ENCODE assay signal across 18 mouse cellular contexts in genomic region chr14:101635765-101636164, GRCm38 (mm10). TPM values are rescaled to one million over a fixed set of nuclear protein-coding genes. Genes with fewer than 3 reads are reported as not detected.
DNase-seq lines count a peak whose midpoint lies in the region; ATAC-seq and TF ChIP-seq lines count a peak whose summit lies in the region.
"Had no signal": no experiment of that assay in that cellular context is flagged by ENCODE, and none has a peak within 500 bp of the region (broad histone marks: within the 10 kb centered on the region; RNA-seq: fewer than 3 reads in every experiment).

No protein-coding gene starts in this region.

- 100% methylated on average over 1 of the region's 1 CpGs for WGBS in cerebellum, adult 2 months
- 100% methylated on average over 1 of the region's 1 CpGs for WGBS in heart, postnatal 0 days
- 89% methylated on average over 1 of the region's 1 CpGs for WGBS in liver, postnatal 0 days (ENCODE audit: insufficient replicate concordance)
- 83% methylated on average over 1 of the region's 1 CpGs for WGBS in liver, embryonic 12.5 days (ENCODE audit: insufficient replicate concordance)

- CTCF ChIA-PET in Patski (lab: Charles Lee) = interaction anchor here (0.9 to 1.7 kb wide), 5 partner anchors 27 to 125 kb away, joined by 3 to 6 read pairs (median 4); partner anchors contain the start of gene Tbc1d4

- ATAC-seq in heart, postnatal 0 days (ENCODE audit: insufficient read depth, low read depth) = no peak
- no peak for ATAC-seq in liver, postnatal 0 days
- no peak for ATAC-seq in liver, embryonic 12.5 days
- ATAC-seq in Patski = no peak

- TF ChIP-seq POLR2A in cerebellum, adult 2 months (IDR thresholded peaks at IDR 0.05; ENCODE audit: borderline replicate concordance, insufficient read depth, low read length) = no peak

- H3K9me3 ChIP-seq in heart, postnatal 0 days (replicated peaks; ENCODE audit: control insufficient read depth, low read length) = no peaks in the 10 kb centered on the region
- H3K9me3 ChIP-seq in liver, postnatal 0 days (ENCODE audit: low read length) = no peaks in the 10 kb centered on the region
- no peaks in the 10 kb centered on the region for H3K9me3 ChIP-seq in liver, embryonic 12.5 days (replicated peaks)
- H3K9me3 ChIP-seq: heart, embryonic 10.5 days; hindbrain, embryonic 15.5 days; liver, embryonic 15.5 days had no signal

- peaks cover 27% of the 10 kb centered on the region for H3K36me3 ChIP-seq in heart, postnatal 0 days (replicated peaks; ENCODE audit: control insufficient read depth, insufficient read depth, low read length)
- H3K36me3 ChIP-seq in liver, postnatal 0 days (replicated peaks; ENCODE audit: insufficient read depth, low read length) = peaks cover 12% of the 10 kb centered on the region
- H3K36me3 ChIP-seq in liver, embryonic 12.5 days = peaks cover 36% of the 10 kb centered on the region

- POLR2A ChIA-PET in Patski (lab: Charles Lee) = interaction anchor here (0.5 to 1.2 kb wide), 2 partner anchors 70 to 125 kb away, joined by 3 to 4 read pairs; no protein-coding TSS in a partner anchor

- intact Hi-C loops in heart, postnatal 10 days (cut with DNase I) = no loop called here

- no peak for TF ChIP-seq EP300 in heart, postnatal 0 days (IDR thresholded peaks at IDR 0.05; ENCODE audit: low read depth)
- no peak for TF ChIP-seq EP300 in liver, postnatal 0 days (IDR thresholded peaks at IDR 0.05; ENCODE audit: low read depth)

- H3K9ac ChIP-seq in heart, postnatal 0 days (replicated peaks; ENCODE audit: low read depth, low read length) = no peak overlapping the region
- no peak overlapping the region for H3K9ac ChIP-seq in liver, postnatal 0 days (replicated peaks)
- no peak overlapping the region for H3K9ac ChIP-seq in liver, embryonic 12.5 days
- H3K9ac ChIP-seq: hindbrain, embryonic 15.5 days; liver, embryonic 15.5 days had no signal

- H3K4me2 ChIP-seq in heart, postnatal 0 days (ENCODE audit: low read depth, low read length) = no peak overlapping the region
- H3K4me2 ChIP-seq in liver, postnatal 0 days (ENCODE audit: low read depth, low read length) = no peak overlapping the region
- no peak overlapping the region for H3K4me2 ChIP-seq in liver, embryonic 12.5 days
- H3K4me2 ChIP-seq: hindbrain, embryonic 15.5 days; liver, embryonic 15.5 days had no signal

- H3K4me1 ChIP-seq in cerebellum, adult 2 months (ENCODE audit: control insufficient read depth, insufficient read depth, low read length) = peaks cover 3% of the 10 kb centered on the region; the same call in 1 of the 2 replicates
- 0 out of 2 replicates have a peak, but pooled peaks cover 7% of the 10 kb centered on the region for H3K4me1 ChIP-seq in heart, postnatal 0 days (ENCODE audit: control insufficient read depth, insufficient read depth)
- H3K4me1 ChIP-seq in liver, postnatal 0 days (ENCODE audit: insufficient read depth) = no peaks in the 10 kb centered on the region; the same call in 1 of the 2 replicates
- H3K4me1 ChIP-seq in liver, embryonic 12.5 days = peaks cover 12% of the 10 kb centered on the region

- no peak overlapping the region for H3K27ac ChIP-seq in cerebellum, adult 2 months (ENCODE audit: insufficient read depth, low read length)
- no peak overlapping the region for H3K27ac ChIP-seq in heart, postnatal 0 days (ENCODE audit: low read depth)
- no peak overlapping the region for H3K27ac ChIP-seq in liver, postnatal 0 days (ENCODE audit: low read depth)
- no peak overlapping the region for H3K27ac ChIP-seq in liver, embryonic 12.5 days
- H3K27ac ChIP-seq: heart, embryonic 10.5 days; hindbrain, embryonic 15.5 days; liver, embryonic 15.5 days had no signal

- in situ Hi-C loops in Patski (cut with MboI; ENCODE audit: low pct_unique_long_range_greater_than_20kb) = no loop called here

- no peaks in the 10 kb centered on the region for H3K27me3 ChIP-seq in cerebellum, adult 2 months (ENCODE audit: control insufficient read depth, insufficient read depth, low read length)
- no peaks in the 10 kb centered on the region for H3K27me3 ChIP-seq in heart, postnatal 0 days (ENCODE audit: control insufficient read depth, insufficient read depth, low read length)
- H3K27me3 ChIP-seq in liver, postnatal 0 days (ENCODE audit: insufficient read depth, low read length) = no peaks in the 10 kb centered on the region
- H3K27me3 ChIP-seq in liver, embryonic 12.5 days (replicated peaks) = no peaks in the 10 kb centered on the region
- H3K27me3 ChIP-seq in Patski = no peaks in the 10 kb centered on the region
- H3K27me3 ChIP-seq: hindbrain, embryonic 15.5 days; liver, embryonic 15.5 days had no signal

- no peak overlapping the region for H3K4me3 ChIP-seq in cerebellum, adult 2 months (replicated peaks; ENCODE audit: insufficient read depth, low read depth, low read length)
- H3K4me3 ChIP-seq in heart, postnatal 0 days (ENCODE audit: low read depth, low read length) = no peak overlapping the region
- no peak overlapping the region for H3K4me3 ChIP-seq in liver, postnatal 0 days (ENCODE audit: low read depth, low read length)
- no peak overlapping the region for H3K4me3 ChIP-seq in liver, embryonic 12.5 days
- H3K4me3 ChIP-seq: heart, embryonic 10.5 days; hindbrain, embryonic 15.5 days; liver, embryonic 15.5 days had no signal

- no peak for DNase-seq in cerebellum, adult 2 months
- no peak for DNase-seq in cerebellum, postnatal 4 days (ENCODE audit: low spot score in 2 of 2)
- DNase-seq in heart, postnatal 0 days (ENCODE audit: low spot score) = no peak
- no peak for DNase-seq in heart, postnatal 10 days
- no peak for DNase-seq in liver, postnatal 0 days
- no peak for DNase-seq in Patski (ENCODE audit: low read depth, low spot score)
- no peak for DNase-seq in gastrocnemius, adult 18-20 months (ENCODE audit: low spot score)
- DNase-seq: adrenal gland, adult 2 months; cerebellum, postnatal 25 days; gastrocnemius, postnatal 36 days; kidney, adult 18-20 months; kidney, postnatal 4 days; lung, postnatal 36 days; right cerebral cortex, postnatal 25 days had no signal

- peak; percentile 19; the same call in 1 of the 2 replicates for TF ChIP-seq CTCF in cerebellum, adult 2 months (IDR thresholded peaks at IDR 0.05; ENCODE audit: borderline replicate concordance, insufficient read depth, low read depth, low read length)
- peak; percentile 14; the same call in 1 of the 2 replicates for TF ChIP-seq CTCF in heart, postnatal 0 days (IDR thresholded peaks at IDR 0.05; ENCODE audit: low read depth)
- TF ChIP-seq CTCF in liver, postnatal 0 days (IDR thresholded peaks at IDR 0.05; ENCODE audit: low read depth) = peak; percentile 30
- peak; percentile 49 for TF ChIP-seq CTCF in Patski (IDR thresholded peaks at IDR 0.05)

RNA-seq across cellular contexts. Expression of gene Commd6, which starts 4.7 kb away (rescaled TPM):
- 58.6 and 60.0 TPM in 2 replicates for polyA plus RNA-seq in cerebellum, adult 2 months (2012; rRNA removed)
- 20.7 and 29.1 TPM in 2 replicates for total RNA-seq in heart, postnatal 0 days (2014; rRNA removed; ENCODE audit: low replicate concordance)
- polyA plus RNA-seq in heart, postnatal 0 days (2015; fragmentation: Nextera tagmentation; extraction: Ambion mirVana) = 74.8 and 77.2 TPM in 2 replicates
- total RNA-seq in heart, postnatal 10 days (2021) = 10 to 100 TPM; 32.4 to 35.6 TPM
- polyA plus RNA-seq in liver, postnatal 0 days (2015; fragmentation: Nextera tagmentation; extraction: Ambion mirVana) = 48.0 and 53.8 TPM in 2 replicates
- 61.9 and 64.2 TPM in 2 replicates for polyA plus RNA-seq in liver, embryonic 12.5 days (2016; fragmentation: Nextera tagmentation; extraction: Ambion mirVana)
- 60.6 TPM for polyA plus RNA-seq in Patski (2021)
- 10 to 100 TPM; 12.5 to 16.7 TPM for total RNA-seq in gastrocnemius, adult 18-20 months (2021)

RNA-seq across cellular contexts. Expression of gene Uchl3, which starts 18.0 kb away (rescaled TPM):
- polyA plus RNA-seq in cerebellum, adult 2 months (2012; rRNA removed) = 47.2 and 48.4 TPM in 2 replicates
- 15.9 and 22.5 TPM in 2 replicates for total RNA-seq in heart, postnatal 0 days (2014; rRNA removed; ENCODE audit: low replicate concordance)
- 75.6 and 76.2 TPM in 2 replicates for polyA plus RNA-seq in heart, postnatal 0 days (2015; fragmentation: Nextera tagmentation; extraction: Ambion mirVana)
- total RNA-seq in heart, postnatal 10 days (2021) = 10 to 100 TPM; 29.9 to 32.9 TPM
- 39.9 and 42.5 TPM in 2 replicates for polyA plus RNA-seq in liver, postnatal 0 days (2015; fragmentation: Nextera tagmentation; extraction: Ambion mirVana)
- polyA plus RNA-seq in liver, embryonic 12.5 days (2016; fragmentation: Nextera tagmentation; extraction: Ambion mirVana) = 108 and 119 TPM in 2 replicates
- 53.0 TPM for polyA plus RNA-seq in Patski (2021)
- 10 to 100 TPM; 29.8 to 30.0 TPM for total RNA-seq in gastrocnemius, adult 18-20 months (2021)

RNA-seq across cellular contexts. Expression of gene Tbc1d4, which starts 26.8 kb away (rescaled TPM):
- polyA plus RNA-seq in cerebellum, adult 2 months (2012; rRNA removed) = 35.9 and 42.6 TPM in 2 replicates
- total RNA-seq in heart, postnatal 0 days (2014; rRNA removed; ENCODE audit: low replicate concordance) = 43.7 and 53.6 TPM in 2 replicates
- 16.8 and 18.4 TPM in 2 replicates for polyA plus RNA-seq in heart, postnatal 0 days (2015; fragmentation: Nextera tagmentation; extraction: Ambion mirVana)
- 10 to 100 TPM; 34.7 to 39.6 TPM for total RNA-seq in heart, postnatal 10 days (2021)
- 2.1 and 2.4 TPM in 2 replicates for polyA plus RNA-seq in liver, postnatal 0 days (2015; fragmentation: Nextera tagmentation; extraction: Ambion mirVana)
- 3.3 and 3.9 TPM in 2 replicates for polyA plus RNA-seq in liver, embryonic 12.5 days (2016; fragmentation: Nextera tagmentation; extraction: Ambion mirVana)
- polyA plus RNA-seq in Patski (2021) = 11.8 TPM
- total RNA-seq in gastrocnemius, adult 18-20 months (2021) = 10 to 100 TPM; 39.6 to 46.6 TPM
